In the genomic region with DNA sequence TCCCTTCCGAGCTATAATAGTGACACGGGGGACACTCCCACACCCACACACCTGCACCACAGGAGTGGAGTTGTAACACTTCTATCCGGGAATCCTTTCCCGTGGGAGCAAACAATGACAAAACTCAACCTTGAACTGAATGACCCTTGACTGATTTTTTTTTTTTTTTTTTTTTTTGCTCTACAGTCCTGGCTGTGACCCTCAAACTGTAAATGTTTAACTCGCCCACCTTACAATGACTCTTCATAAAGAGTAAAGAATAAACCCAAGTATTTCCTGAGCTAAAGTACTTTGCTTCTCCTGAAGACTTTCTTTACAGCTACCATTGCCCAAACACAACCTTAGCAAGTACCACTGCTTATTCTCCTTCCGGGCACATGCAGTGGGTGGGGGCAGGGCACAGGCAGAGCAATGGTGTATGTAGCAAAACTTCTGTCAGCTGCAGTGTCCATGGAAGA, we compare ENCODE assay signal across 14 mouse cellular contexts. TPM values are rescaled to one million over a fixed set of nuclear protein-coding genes. Genes with fewer than 3 reads are reported as not detected.
DNase-seq lines count a peak whose midpoint lies in the region; ATAC-seq and TF ChIP-seq lines count a peak whose summit lies in the region.
"Had no signal": no experiment of that assay in that cellular context is flagged by ENCODE, and none has a peak within 500 bp of the region (broad histone marks: within the 10 kb centered on the region; RNA-seq: fewer than 3 reads in every experiment).

No protein-coding gene starts in this region.

- TF ChIP-seq CTCF in liver, embryonic 14.5 days (IDR thresholded peaks at IDR 0.05; ENCODE audit: low read depth): no peak

- 64% methylated on average over 6 of the region's 6 CpGs for WGBS in intestine, embryonic 15.5 days
- WGBS in liver, embryonic 14.5 days (ENCODE audit: insufficient replicate concordance): 57% methylated on average over 6 of the region's 6 CpGs

- no peak for TF ChIP-seq EP300 in liver, embryonic 14.5 days (IDR thresholded peaks at IDR 0.05; ENCODE audit: low read depth)

- no peak overlapping the region for H3K4me3 ChIP-seq in intestine, embryonic 15.5 days (replicated peaks)
- H3K4me3 ChIP-seq in liver, embryonic 14.5 days (ENCODE audit: insufficient read depth in 1 of 2, low read depth in 2 of 2, low read length in 2 of 2): no peak overlapping the region
- H3K4me3 ChIP-seq: embryonic facial prominence, embryonic 13.5 days; forebrain, embryonic 12.5 days; limb, embryonic 13.5 days had no signal

- no peaks in the 10 kb centered on the region; the same call in 1 of the 2 replicates for H3K9me3 ChIP-seq in intestine, embryonic 15.5 days
- no peaks in the 10 kb centered on the region for H3K9me3 ChIP-seq in liver, embryonic 14.5 days (ENCODE audit: control insufficient read depth, low read length)
- H3K9me3 ChIP-seq: embryonic facial prominence, embryonic 13.5 days; forebrain, embryonic 12.5 days; limb, embryonic 13.5 days had no signal

- peak; percentile 72 for ATAC-seq in intestine, embryonic 15.5 days
- ATAC-seq in liver, embryonic 14.5 days (ENCODE audit: insufficient read depth): 0 out of 2 replicates have a peak, but pooled peaks have one; percentile 23
- no peak for ATAC-seq in inflammation-experienced regulatory T-cells, adult 6 months

- no peak overlapping the region for H3K9ac ChIP-seq in intestine, embryonic 15.5 days
- H3K9ac ChIP-seq in liver, embryonic 14.5 days (replicated peaks): no peak overlapping the region
- H3K9ac ChIP-seq: embryonic facial prominence, embryonic 13.5 days; forebrain, embryonic 12.5 days; limb, embryonic 13.5 days had no signal

- H3K27ac ChIP-seq in intestine, embryonic 15.5 days: no peak overlapping the region
- H3K27ac ChIP-seq in liver, embryonic 14.5 days: no peak overlapping the region
- H3K27ac ChIP-seq: embryonic facial prominence, embryonic 13.5 days; forebrain, embryonic 12.5 days; limb, embryonic 13.5 days had no signal

- H3K27me3 ChIP-seq in intestine, embryonic 15.5 days (replicated peaks): no peaks in the 10 kb centered on the region
- H3K27me3 ChIP-seq in liver, embryonic 14.5 days (ENCODE audit: control insufficient read depth, insufficient read depth, low read length): no peaks in the 10 kb centered on the region
- H3K27me3 ChIP-seq: embryonic facial prominence, embryonic 13.5 days; forebrain, embryonic 12.5 days; limb, embryonic 13.5 days had no signal

- H3K4me2 ChIP-seq in intestine, embryonic 15.5 days (replicated peaks): no peak overlapping the region
- H3K4me2 ChIP-seq in liver, embryonic 14.5 days (ENCODE audit: low read depth): no peak overlapping the region
- H3K4me2 ChIP-seq: embryonic facial prominence, embryonic 13.5 days; forebrain, embryonic 12.5 days; limb, embryonic 13.5 days had no signal

- DNase-seq in kidney, adult 9 months: peak; percentile 70
- peak in 1 of 3 experiments; percentile 9 for DNase-seq in liver, embryonic 14.5 days (ENCODE audit: low read depth in 3 of 3, low spot score in 3 of 3)
- DNase-seq in lung, postnatal 14 days: peak; percentile 2
- no peak for DNase-seq in testis, postnatal 10 days (ENCODE audit: low spot score)
- no peak for DNase-seq in adrenal gland, adult (ENCODE audit: inconsistent age in 2 of 2, low spot score in 1 of 2)
- DNase-seq in cerebellum, adult 8-10 months: no peak
- DNase-seq: cerebellum, postnatal 36 days; heart, postnatal 4 days; thymus, postnatal 14 days had no signal

- peaks cover 8% of the 10 kb centered on the region for H3K36me3 ChIP-seq in intestine, embryonic 15.5 days
- H3K36me3 ChIP-seq in liver, embryonic 14.5 days (replicated peaks; ENCODE audit: control insufficient read depth, insufficient read depth, low read depth): no peaks in the 10 kb centered on the region
- H3K36me3 ChIP-seq: forebrain, embryonic 12.5 days; limb, embryonic 13.5 days had no signal

- no peaks in the 10 kb centered on the region for H3K4me1 ChIP-seq in intestine, embryonic 15.5 days (replicated peaks)
- H3K4me1 ChIP-seq in liver, embryonic 14.5 days (replicated peaks; ENCODE audit: control insufficient read depth in 2 of 2, insufficient read depth in 2 of 2, low read length in 1 of 2): peaks cover 0 to 3% of the 10 kb centered on the region in 2 experiments; a peak in 2 of 4 replicates
- H3K4me1 ChIP-seq: embryonic facial prominence, embryonic 13.5 days; forebrain, embryonic 12.5 days had no signal

RNA-seq across cellular contexts. Expression of gene Snx7, which starts 6.7 kb away (rescaled TPM):
- polyA plus RNA-seq in intestine, embryonic 15.5 days (2015; fragmentation: Nextera tagmentation; extraction: Ambion mirVana): 75.0 and 81.1 TPM in 2 replicates
- 3.6 and 6.1 TPM in 2 replicates for polyA plus RNA-seq in liver, embryonic 14.5 days (2012; rRNA removed)
- polyA plus RNA-seq in liver, embryonic 14.5 days (2014; fragmentation: Nextera tagmentation; extraction: Ambion mirVana): 10.6 and 11.9 TPM in 2 replicates
- under 1 TPM in 2 of 3 experiments, not detected in 1; 0.21 to 0.25 TPM for polyA plus RNA-seq in inflammation-experienced regulatory T-cells, adult 6 months (2017; shearing (Covaris generic))

Comparison
In these comparisons a context has a peak if more than half of its experiments do, and no peak if none do; other contexts are left out.
1. DNase-seq: peak in kidney, adult 9 months (single experiment) and lung, postnatal 14 days (single experiment); none in testis, postnatal 10 days (single experiment), adrenal gland, adult (0 of 2) and cerebellum, adult 8-10 months (single experiment).